Mouse (Mus musculus) kidney, adult 2 months (tissue): ENCODE results near the gene Gm2a. TPM values are rescaled to one million over a fixed set of nuclear protein-coding genes. Genes with fewer than 3 reads are reported as not detected.

Source experiments
- DNase-seq: peaks from one replicate; pipeline ENCODE4 v3.0.0; 2021
- H3K27ac ChIP-seq: fragments of 200-500 bp; 2 replicates; pipeline ENCODE4 v1.5.1; 2012; ENCODE audit warnings: low read depth, low read length, control low read depth, inconsistent platforms; ENCODE audit not compliant: insufficient read depth
- H3K27me3 ChIP-seq: fragments of 200-500 bp; replicated peaks from 2 replicates; pipeline ENCODE4 v1.6.1; 2012; ENCODE audit warnings: mild to moderate bottlenecking, moderate library complexity, low read length, inconsistent platforms; ENCODE audit not compliant: control insufficient read depth, insufficient read depth
- H3K36me3 ChIP-seq: fragments of 200-500 bp; 2 replicates; pipeline ENCODE4 v1.6.1; 2012; ENCODE audit warnings: mild to moderate bottlenecking, moderate library complexity, low read length, inconsistent platforms; ENCODE audit not compliant: control insufficient read depth, insufficient read depth
- H3K4me1 ChIP-seq: fragments of 200-500 bp; 2 replicates; pipeline ENCODE4 v1.6.1; 2011; ENCODE audit warnings: low read length; ENCODE audit not compliant: control insufficient read depth, insufficient read depth
- H3K4me3 ChIP-seq: fragments of 200-500 bp; 2 replicates; pipeline ENCODE4 v1.5.1; 2011; ENCODE audit warnings: mild to moderate bottlenecking, low read depth, low read length, control low read depth; ENCODE audit not compliant: insufficient read depth
- CTCF ChIP-seq: fragments of 200-500 bp; conservative IDR thresholded peaks from 2 replicates; pipeline ENCODE4 v1.5.1; 2011; ENCODE audit warnings: low read depth, mild to moderate bottlenecking, control low read depth, low read length, moderate library complexity, mixed read lengths; ENCODE audit not compliant: insufficient read depth, insufficient read length
- POLR2A ChIP-seq: fragments of 200-500 bp; IDR thresholded peaks from one replicate; pipeline ENCODE4 v1.6.1; 2011; ENCODE audit warnings: low read depth, low read length, control low read depth
- WGBS: fragments of 180-500 bp; shearing (Covaris S2); methylation state at CpG from one replicate; pipeline ENCODE4 v1.1.7; 2018; 5-methylcytosine and 5-hydroxymethylcytosine counted together
- polyA plus RNA-seq: library from polyadenylated mRNA; depleted of rRNA; stranded (reverse); fragments of >200 nt; gene quantifications from 2 replicates; pipeline ENCODE4 v1.2.3, GENCODE M21; 2012

Gm2a gene
- polyA plus RNA-seq, 1 experiment: 216 TPM

DNA sequence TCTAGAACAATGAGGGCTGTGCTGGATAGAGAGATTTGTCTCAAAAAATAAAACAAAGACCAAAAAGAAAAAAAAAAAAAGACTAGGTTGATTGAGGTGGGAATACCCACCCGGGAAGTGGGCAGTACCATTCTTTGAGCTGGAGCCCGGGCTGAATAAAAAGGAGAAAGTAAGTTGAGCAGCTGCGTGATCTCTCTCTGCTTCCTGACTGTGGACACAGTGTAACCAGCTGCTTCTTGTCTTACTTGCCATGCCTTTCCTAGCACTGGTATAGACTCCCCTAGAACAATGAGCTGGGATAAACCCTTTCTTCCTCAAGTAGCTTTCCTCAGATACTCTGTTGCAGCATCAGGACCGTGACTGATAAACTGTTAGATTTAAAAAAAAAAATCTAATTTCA is 43.6 kb downstream of the Gm2a start:
- Histone ChIP-seq H3K27ac (no peak overlapping the region), H3K4me3 (no peak overlapping the region), H3K36me3 (no peaks in the 10 kb centered on the region), H3K4me1 (no peaks in the 10 kb centered on the region), H3K27me3 (no peaks in the 10 kb centered on the region)
- DNase-seq: no peak
- 80% methylated on average over 4 of the region's 4 CpGs for WGBS
- TF ChIP-seq CTCF (no peak), POLR2A (no peak)

DNA sequence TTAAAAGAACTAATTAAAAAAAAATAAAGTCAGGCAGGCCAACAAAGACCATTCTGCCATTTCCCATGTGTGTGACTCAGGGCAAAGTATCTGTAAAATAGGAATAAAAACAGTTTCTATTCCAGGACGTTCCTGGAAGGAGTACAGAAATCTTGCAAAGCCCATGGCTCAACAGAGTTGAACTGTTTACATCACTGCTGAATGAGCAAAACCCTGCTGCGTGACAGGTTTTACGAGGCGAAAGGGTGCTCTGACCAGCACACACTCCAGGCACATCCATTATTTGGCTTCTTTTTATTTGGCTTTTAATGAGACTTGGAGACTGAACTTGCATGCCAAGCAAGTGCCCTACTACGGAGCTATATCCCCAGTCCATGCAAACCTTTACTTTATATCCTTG is 46.1 kb downstream of the Gm2a start:
- 71% methylated on average over 5 of the region's 5 CpGs for WGBS
- H3K27me3 ChIP-seq: no peaks in the 10 kb centered on the region
- no peak overlapping the region for H3K27ac ChIP-seq
- no peak overlapping the region for H3K4me3 ChIP-seq
- H3K36me3 ChIP-seq: no peaks in the 10 kb centered on the region
- TF ChIP-seq CTCF (no peak), POLR2A (no peak)
- H3K4me1 ChIP-seq: no peaks in the 10 kb centered on the region
- DNase-seq: no peak

DNA sequence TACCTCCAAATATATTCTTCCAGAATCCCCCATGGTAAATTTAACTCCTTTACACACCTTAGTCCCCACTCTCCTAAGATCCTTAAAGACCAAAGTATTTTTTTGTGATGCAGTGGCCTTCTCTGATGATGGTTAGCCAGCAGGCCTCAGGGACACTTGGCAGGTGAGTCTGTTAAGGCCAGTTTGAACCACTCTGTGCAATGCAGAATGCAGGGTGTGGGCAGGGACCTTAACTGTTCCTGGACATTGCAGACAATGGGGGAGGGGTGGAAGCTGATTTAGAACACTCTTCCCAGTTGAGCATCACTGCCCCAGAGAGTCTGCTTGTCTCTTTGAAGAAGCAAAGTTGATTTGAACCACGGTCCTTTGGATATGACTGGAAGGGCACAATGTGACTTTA is 48.9 kb downstream of the Gm2a start:
- no peak overlapping the region for H3K27ac ChIP-seq
- H3K36me3 ChIP-seq: no peaks in the 10 kb centered on the region
- H3K27me3 ChIP-seq: no peaks in the 10 kb centered on the region
- H3K4me3 ChIP-seq: no peak overlapping the region
- no peaks in the 10 kb centered on the region for H3K4me1 ChIP-seq
- DNase-seq: no peak
- TF ChIP-seq POLR2A: no peak
- TF ChIP-seq CTCF: no peak
- WGBS: 95% methylated on average over 1 of the region's 1 CpGs

DNA sequence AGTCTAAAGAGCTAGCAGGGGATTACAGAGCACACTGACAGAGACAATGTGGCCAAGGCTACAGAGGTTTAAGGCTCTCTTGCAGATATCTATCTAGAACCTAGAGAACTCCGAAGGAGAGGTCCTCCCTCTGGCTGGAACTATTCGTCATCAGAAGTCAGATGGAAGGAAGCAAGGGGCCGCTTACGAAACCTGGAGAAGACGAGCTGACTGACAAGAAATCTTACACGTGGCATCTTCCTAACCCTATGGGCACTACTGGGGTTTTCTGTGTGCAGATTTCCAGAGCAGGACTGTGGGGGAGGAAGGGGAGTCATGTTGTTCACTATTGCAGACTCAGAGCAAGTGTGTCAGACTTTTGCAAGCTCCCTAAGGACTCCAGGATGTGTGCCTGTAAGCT is 49.5 kb downstream of the Gm2a start:
- Histone ChIP-seq H3K4me1 (no peaks in the 10 kb centered on the region), H3K36me3 (no peaks in the 10 kb centered on the region), H3K27ac (no peak overlapping the region), H3K4me3 (no peak overlapping the region), H3K27me3 (no peaks in the 10 kb centered on the region)
- TF ChIP-seq POLR2A (no peak), CTCF (no peak)
- no peak for DNase-seq
- WGBS: 65% methylated on average over 6 of the region's 6 CpGs

DNA sequence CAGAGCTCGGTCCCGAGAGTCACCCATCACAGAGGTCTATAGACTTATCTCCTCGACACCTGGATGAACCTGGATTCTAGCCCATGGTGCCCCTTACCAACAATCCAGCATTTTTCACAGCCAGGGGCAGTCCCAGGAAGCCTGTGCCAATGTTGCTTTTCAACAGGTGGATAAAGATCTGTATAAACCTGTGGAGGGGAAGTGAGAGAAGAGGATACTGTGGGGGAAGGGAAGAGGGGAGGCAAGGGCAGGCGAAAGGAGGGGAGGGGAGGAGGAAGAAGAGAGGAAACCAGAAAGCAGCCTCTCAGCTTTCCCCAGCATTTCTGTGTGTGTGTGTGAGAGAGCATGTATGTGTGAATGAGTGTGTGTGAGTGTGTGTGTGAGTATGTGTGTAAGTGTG is 50.5 kb downstream of the Gm2a start:
- 80% methylated on average over 4 of the region's 4 CpGs for WGBS
- Histone ChIP-seq H3K4me1 (no peaks in the 10 kb centered on the region), H3K27ac (no peak overlapping the region), H3K4me3 (no peak overlapping the region), H3K36me3 (no peaks in the 10 kb centered on the region), H3K27me3 (no peaks in the 10 kb centered on the region)
- no peak for TF ChIP-seq CTCF
- no peak for TF ChIP-seq POLR2A
- no peak for DNase-seq

DNA sequence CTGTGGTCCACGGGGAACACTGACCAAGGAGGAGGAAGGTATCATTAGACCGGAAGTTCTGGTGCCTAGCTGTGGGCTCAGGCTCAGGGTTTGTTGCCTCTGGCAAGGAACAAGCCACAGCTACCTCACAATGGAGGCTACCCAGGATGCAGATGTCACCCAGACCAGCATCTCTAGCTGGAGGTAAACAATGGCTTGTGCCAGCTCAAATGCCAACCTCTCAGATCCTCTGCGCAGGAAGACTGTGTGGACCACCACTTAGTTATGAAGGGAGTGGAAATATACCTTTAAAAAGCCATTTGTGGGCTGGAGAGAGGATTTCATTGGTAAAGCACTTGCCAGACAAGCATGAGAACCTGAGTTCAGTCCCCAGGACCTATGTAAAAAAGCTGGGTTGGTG is 53.7 kb downstream of the Gm2a start, which contains the start of gene Slc36a3:
TSS of gene Slc36a3 (minus strand) at position 101 of the 400 bp plus-strand sequence.
- no peak for DNase-seq
- Histone ChIP-seq H3K36me3 (no peaks in the 10 kb centered on the region), H3K4me3 (no peak within 1 kb of the TSS), H3K27ac (no peak within 1 kb of the TSS), H3K27me3 (no peaks in the 10 kb centered on the region), H3K4me1 (no peaks in the 10 kb centered on the region)
- WGBS: 81% methylated on average over 3 of the region's 3 CpGs
- TF ChIP-seq POLR2A (no peak), CTCF (no peak)

DNA sequence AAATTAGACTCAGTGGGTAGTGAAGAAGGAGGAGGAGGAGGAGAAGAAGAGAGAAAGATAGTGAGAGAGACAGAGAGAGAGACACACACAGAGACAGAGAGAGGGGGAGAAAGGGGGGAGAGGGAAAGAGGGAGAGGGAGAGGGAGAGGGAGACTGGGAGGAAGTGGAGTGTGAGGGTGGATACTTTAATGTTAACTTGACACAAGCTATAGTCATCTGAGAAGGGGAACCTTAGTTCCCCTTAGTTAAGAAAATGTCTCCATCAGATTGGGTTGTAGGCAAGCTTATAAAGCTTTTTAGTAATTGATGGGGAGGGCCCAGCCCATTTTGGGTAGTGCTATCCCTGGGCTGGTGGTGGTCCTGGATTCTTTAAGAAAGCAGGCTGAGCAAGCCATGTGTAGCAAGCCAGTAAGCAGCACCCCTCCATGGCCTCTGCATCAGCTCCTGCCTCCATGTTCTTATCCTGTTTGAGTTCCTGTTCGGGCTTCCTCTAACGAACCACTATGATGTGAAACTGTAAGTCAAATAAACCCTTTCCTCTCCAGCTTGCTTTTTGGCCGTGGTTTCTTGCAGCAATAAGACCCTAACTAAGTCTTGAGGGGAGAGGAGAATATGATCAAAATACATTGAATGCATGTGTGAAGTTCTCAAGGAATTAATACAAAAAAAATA is 56.6 kb downstream of the Gm2a start:
- Histone ChIP-seq H3K27ac (no peak overlapping the region), H3K27me3 (no peaks in the 10 kb centered on the region), H3K4me3 (no peak overlapping the region), H3K36me3 (no peaks in the 10 kb centered on the region), H3K4me1 (no peaks in the 10 kb centered on the region)
- TF ChIP-seq CTCF: no peak
- no peak for TF ChIP-seq POLR2A
- DNase-seq: no peak
- 40% methylated on average over 3 of the region's 3 CpGs for WGBS
